Mouse (Mus musculus) E14TG2a.4 (cell line): ENCODE data around the gene Spats2l.

Experiments used
- CTCF ChIP-seq: conservative IDR thresholded peaks from 2 replicates; pipeline ENCODE4 v1.5.1; 2014; ENCODE audit warnings: low read length
- NANOG ChIP-seq: IDR thresholded peaks from 2 replicates; pipeline ENCODE4 v1.6.1; 2014; ENCODE audit warnings: borderline replicate concordance, low read length, mixed read lengths
- POU5F1 ChIP-seq: IDR thresholded peaks from 2 replicates; pipeline ENCODE4 v1.6.1; 2014; ENCODE audit warnings: low read length, borderline replicate concordance

DNA sequence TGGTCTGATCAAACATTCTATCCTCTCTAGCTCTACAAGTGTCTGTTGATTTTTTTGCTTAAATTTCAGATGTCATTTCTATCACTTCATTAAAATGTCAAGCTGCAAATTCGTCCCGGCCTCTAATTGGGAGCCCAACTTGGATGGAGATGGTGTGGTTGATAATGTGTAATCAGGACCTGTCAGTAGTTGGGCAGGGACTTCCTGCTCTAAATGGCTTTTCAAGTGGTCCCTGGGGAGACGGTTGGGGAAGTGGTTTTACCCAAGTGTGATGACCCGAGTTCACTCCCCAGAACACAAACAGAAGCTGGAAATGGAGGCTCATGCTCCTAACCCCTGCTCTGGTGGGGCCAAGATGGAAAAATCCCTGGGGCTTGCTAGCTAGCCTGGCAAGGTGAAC lies 36.3 kb downstream of the Spats2l start:
- no peak for TF ChIP-seq CTCF
- TF ChIP-seq POU5F1 = no peak
- no peak for TF ChIP-seq NANOG
